Mouse (Mus musculus) heart, adult 2 months (tissue): ENCODE measurements around the gene Serpina3j. TPM values are rescaled to one million over a fixed set of nuclear protein-coding genes. Genes with fewer than 3 reads are reported as not detected.
"Not testable (repeated sequence)": the region's sequence is repeated elsewhere in the genome, so short reads cannot be mapped to it uniquely, and the experiment has no call there.

Experiments used
- DNase-seq, 2 experiments: peaks; one replicate each; pipeline ENCODE4 v3.0.0; 2021
- H3K27ac ChIP-seq: fragments of 200-600 bp; 2 replicates; pipeline ENCODE4 v1.8.1; 2022
- H3K27me3 ChIP-seq: fragments of 200-500 bp; 2 replicates; pipeline ENCODE4 v1.6.1; 2012; ENCODE audit warnings: mild to moderate bottlenecking, low read length, inconsistent platforms, mixed read lengths; ENCODE audit not compliant: control insufficient read depth, insufficient read depth
- H3K36me3 ChIP-seq: fragments of 200-500 bp; 2 replicates; pipeline ENCODE4 v1.6.1; 2012; ENCODE audit warnings: low read length, inconsistent platforms; ENCODE audit not compliant: control insufficient read depth, insufficient read depth
- H3K4me1 ChIP-seq: fragments of 200-500 bp; 2 replicates; pipeline ENCODE4 v1.6.1; 2011; ENCODE audit warnings: low read length; ENCODE audit not compliant: control insufficient read depth, insufficient read depth
- H3K4me3 ChIP-seq: fragments of 200-600 bp; 2 replicates; pipeline ENCODE4 v1.8.1; 2022
- H3K79me2 ChIP-seq: fragments of 200-500 bp; replicated peaks from 2 replicates; pipeline ENCODE4 v1.6.1; 2012; ENCODE audit warnings: mild to moderate bottlenecking, inconsistent platforms, low read length, moderate library complexity, mixed read lengths; ENCODE audit not compliant: control insufficient read depth, insufficient read depth
- H3K9ac ChIP-seq: fragments of 200-500 bp; 2 replicates; pipeline ENCODE4 v1.6.1; 2012; ENCODE audit warnings: low read depth, mild to moderate bottlenecking, control low read depth, inconsistent platforms, low read length, mixed read lengths
- CTCF ChIP-seq: fragments of 200-600 bp; IDR thresholded peaks from 2 replicates; pipeline ENCODE4 v1.8.1; 2022; ENCODE audit warnings: antibody characterized with exemption, mild to moderate bottlenecking, moderate library complexity
- EP300 ChIP-seq: fragments of 200-500 bp; IDR thresholded peaks from 2 replicates; pipeline ENCODE4 v1.6.1; 2011; ENCODE audit warnings: low read depth, low read length, control low read depth; ENCODE audit not compliant: insufficient read depth
- POLR2A ChIP-seq: fragments of 200-500 bp; IDR thresholded peaks from 2 replicates; pipeline ENCODE4 v1.6.1; 2011; ENCODE audit warnings: mild to moderate bottlenecking, low read depth, low read length, control low read depth; ENCODE audit not compliant: insufficient read depth
- WGBS: fragments of 180-500 bp; shearing (Covaris S2); methylation state at CpG from one replicate; pipeline ENCODE4 v1.1.7; 2018; 5-methylcytosine and 5-hydroxymethylcytosine counted together
- intact Hi-C: fragments of 180-260 bp; cut with DNase I; formaldehyde crosslinking; loops from one replicate; pipeline ENCODE4 v1.15.1; 2025
- polyA plus RNA-seq: library from polyadenylated mRNA; depleted of rRNA; stranded (reverse); fragments of >200 nt; gene quantifications from 2 replicates; pipeline ENCODE4 v1.2.3, GENCODE M21; 2012
- total RNA-seq, 2 experiments: library from RNA; stranded (reverse); gene quantifications; 2 replicates each; pipeline ENCODE4 v1.2.3; 2021

Serpina3j gene
- total and polyA plus RNA-seq, 3 experiments, result not detected

DNA sequence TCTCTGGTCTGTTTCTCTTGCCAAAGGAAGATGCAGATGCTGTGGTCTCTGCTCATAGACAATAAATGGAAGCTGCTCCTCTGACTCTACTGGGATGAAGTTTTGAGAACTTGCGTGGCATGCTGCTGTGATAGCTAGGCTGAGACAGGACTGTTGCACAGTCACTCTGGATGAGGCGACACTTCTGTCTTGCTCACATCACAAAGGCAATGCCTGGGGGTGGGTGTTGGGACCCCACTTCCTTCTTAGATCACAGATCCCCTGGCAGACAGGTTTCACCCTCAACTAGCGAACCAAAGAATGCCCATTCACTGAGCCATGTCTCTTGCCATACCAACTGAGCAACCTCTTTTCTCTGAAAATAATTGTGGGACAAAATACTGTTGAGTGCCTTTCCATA lies 24.4 kb downstream of the Serpina3j start:
- TF ChIP-seq EP300, result no peak
- no peak for TF ChIP-seq POLR2A
- no peak for TF ChIP-seq CTCF
- H3K27me3 ChIP-seq, result no peaks in the 10 kb centered on the region
- H3K79me2 ChIP-seq, result no peaks in the 10 kb centered on the region
- intact Hi-C loops, result no loop called here
- no peaks in the 10 kb centered on the region for H3K4me1 ChIP-seq
- no peak overlapping the region for H3K9ac ChIP-seq
- no peak for DNase-seq
- no peak overlapping the region for H3K4me3 ChIP-seq
- 86% methylated on average over 3 of the region's 3 CpGs for WGBS
- H3K36me3 ChIP-seq, result no peaks in the 10 kb centered on the region
- H3K27ac ChIP-seq, result no peak overlapping the region

DNA sequence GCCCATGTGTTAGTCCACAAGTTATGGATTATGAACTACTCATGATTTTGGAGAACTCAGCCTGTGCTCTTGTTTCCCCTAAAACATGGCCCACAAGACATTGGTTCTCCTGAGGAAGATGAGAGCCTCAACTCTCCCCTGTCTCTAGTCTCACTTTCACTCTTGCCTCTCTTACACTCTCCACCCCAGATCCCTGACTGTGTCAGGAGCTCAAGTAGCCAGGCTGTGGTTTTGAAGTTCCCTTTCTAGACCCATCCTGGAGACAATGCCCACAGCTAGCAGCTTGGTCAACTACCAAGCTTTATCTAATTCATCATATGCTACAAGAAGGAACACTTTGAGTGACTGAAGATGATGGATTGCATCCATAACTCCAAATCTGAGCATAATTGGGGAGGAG lies 28.1 kb downstream of the Serpina3j start:
- H3K27ac ChIP-seq, DNase-seq, intact Hi-C loops, H3K4me3 ChIP-seq, H3K4me1 ChIP-seq, H3K79me2 ChIP-seq, H3K27me3 ChIP-seq, H3K9ac ChIP-seq, H3K36me3 ChIP-seq: not testable (repeated sequence)

DNA sequence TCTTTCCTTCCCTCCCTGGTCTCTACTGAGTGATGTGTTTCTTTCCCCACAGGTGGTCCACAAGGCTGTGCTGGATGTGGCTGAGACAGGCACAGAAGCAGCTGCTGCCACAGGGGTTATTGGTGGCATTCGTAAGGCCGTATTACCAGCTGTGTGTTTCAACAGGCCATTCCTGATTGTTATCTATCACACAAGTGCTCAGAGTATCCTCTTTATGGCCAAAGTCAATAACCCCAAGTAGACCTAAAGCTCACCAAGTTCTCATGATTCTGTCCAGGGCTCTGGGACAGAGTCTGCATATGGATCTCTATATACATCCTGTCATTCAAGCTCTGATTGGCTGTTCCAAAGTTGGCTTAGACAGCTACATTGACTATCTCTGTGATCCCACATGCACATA lies 30.8 kb downstream of the Serpina3j start:
- Histone ChIP-seq H3K9ac (no peak overlapping the region), H3K4me3 (no peak overlapping the region), H3K36me3 (no peaks in the 10 kb centered on the region), H3K27me3 (no peaks in the 10 kb centered on the region), H3K4me1 (no peaks in the 10 kb centered on the region), H3K27ac (no peak overlapping the region), H3K79me2 (no peaks in the 10 kb centered on the region)
- intact Hi-C loops, result no loop called here
- DNase-seq, result no peak
- WGBS, result 79% methylated on average over 2 of the region's 2 CpGs
- TF ChIP-seq CTCF (no peak), POLR2A (no peak), EP300 (no peak)

DNA sequence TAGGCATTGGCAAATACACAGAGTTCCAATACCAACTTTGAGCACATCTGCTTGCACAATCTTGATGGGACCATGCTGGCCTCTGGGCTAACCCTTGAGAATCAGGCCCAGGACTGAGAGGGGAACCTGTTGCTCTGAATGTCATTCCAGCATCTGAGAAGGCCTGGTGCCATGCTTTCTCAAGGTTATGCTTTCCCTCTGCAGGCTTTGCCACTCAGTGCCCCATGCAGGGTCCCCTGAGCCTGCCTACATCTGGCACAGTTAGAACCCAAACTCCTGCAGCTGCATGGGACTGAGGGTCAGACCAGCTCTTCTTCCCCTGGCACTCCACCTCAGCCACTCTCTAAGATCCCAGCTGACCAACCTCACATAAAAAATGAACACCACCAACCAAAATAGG lies 31.4 kb downstream of the Serpina3j start:
- TF ChIP-seq POLR2A (no peak), EP300 (no peak), CTCF (no peak)
- H3K79me2 ChIP-seq, result no peaks in the 10 kb centered on the region
- H3K4me1 ChIP-seq, result no peaks in the 10 kb centered on the region
- H3K27me3 ChIP-seq, result no peaks in the 10 kb centered on the region
- H3K36me3 ChIP-seq, result no peaks in the 10 kb centered on the region
- intact Hi-C loops, result no loop called here
- no peak overlapping the region for H3K27ac ChIP-seq
- H3K4me3 ChIP-seq, result no peak overlapping the region
- H3K9ac ChIP-seq, result no peak overlapping the region
- no peak for DNase-seq

DNA sequence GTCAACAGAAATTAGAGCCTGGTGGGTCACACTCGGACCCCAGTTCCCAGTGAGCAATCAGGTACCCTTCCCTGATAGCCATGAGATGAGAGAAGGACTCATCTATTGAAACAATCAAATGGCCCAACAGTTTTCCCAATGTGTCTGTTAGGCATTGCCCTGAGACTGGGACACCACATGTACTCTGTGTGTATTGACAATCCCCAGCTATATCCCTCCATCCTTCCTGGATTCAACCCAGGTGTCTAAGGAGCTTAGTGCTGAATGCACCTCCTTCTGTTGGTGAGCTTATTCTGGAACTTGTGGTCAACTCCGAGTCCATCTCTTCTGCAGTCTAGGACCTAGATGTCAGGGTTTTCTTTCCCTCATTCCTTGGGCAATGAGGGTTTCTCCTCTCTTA lies 32.7 kb downstream of the Serpina3j start:
- no peaks in the 10 kb centered on the region for H3K27me3 ChIP-seq

DNA sequence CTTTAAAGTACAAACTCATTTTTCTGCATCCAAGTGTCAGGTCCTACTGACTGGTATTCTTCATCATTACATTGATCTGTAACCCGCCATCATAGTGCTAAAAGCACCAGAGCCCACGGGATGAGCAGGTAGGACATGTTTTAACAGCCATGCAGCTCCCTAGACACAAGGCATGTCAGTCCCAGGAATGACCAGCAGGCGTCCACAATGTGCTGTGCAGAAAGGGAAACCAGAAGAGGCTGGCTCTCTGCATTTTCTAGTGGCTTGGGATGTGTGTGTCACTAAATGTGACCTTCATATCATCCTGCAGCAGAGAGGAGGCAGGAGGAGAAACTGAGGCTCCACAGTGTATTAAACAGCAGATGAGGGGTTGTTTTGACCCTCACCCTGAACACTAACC lies 37.5 kb downstream of the Serpina3j start:
- not testable (repeated sequence) for H3K36me3 ChIP-seq, H3K4me1 ChIP-seq, H3K27ac ChIP-seq, H3K4me3 ChIP-seq, H3K27me3 ChIP-seq, H3K9ac ChIP-seq, H3K79me2 ChIP-seq
- intact Hi-C loops, result loop anchor here (2.0 kb wide), 1 partner anchor 67 kb away; no protein-coding TSS in a partner anchor
- DNase-seq, result peak; percentile 6 to 36
- 22% methylated on average over 3 of the region's 3 CpGs for WGBS
- TF ChIP-seq CTCF, result peak; percentile 59

More for the DNA sequence above, 32.7 kb downstream of the Serpina3j start:
- Histone ChIP-seq H3K4me3 (no peak overlapping the region), H3K36me3 (no peaks in the 10 kb centered on the region), H3K79me2 (no peaks in the 10 kb centered on the region), H3K4me1 (no peaks in the 10 kb centered on the region), H3K9ac (no peak overlapping the region), H3K27ac (no peak overlapping the region)
- 66% methylated on average over 2 of the region's 2 CpGs for WGBS
- DNase-seq, result no peak
- TF ChIP-seq CTCF (no peak), EP300 (no peak), POLR2A (no peak)
- intact Hi-C loops, result no loop called here

DNA sequence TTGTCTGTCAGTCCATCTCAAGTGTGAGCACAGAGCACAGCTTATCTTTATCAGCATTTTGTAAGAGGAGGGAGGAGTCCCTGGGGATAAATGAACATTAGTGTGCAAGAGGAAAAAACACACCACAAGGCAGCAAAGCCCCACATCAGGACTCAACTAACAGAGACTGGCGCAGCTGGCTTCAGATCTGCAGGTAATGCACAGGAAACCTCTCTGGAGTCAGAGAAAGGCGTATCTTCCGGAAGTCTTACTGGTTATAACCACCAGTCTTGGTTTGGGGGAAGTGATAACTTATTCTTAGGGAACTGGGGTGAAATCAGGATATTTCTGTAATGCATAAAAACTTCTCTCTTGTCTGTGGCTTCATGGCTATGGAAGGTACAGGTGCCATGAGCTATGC lies 41.7 kb downstream of the Serpina3j start:
- intact Hi-C loops, result no loop called here
- H3K9ac ChIP-seq, result no peak overlapping the region

More for the DNA sequence above, 41.7 kb downstream of the Serpina3j start:
- H3K4me3 ChIP-seq, result no peak overlapping the region
- H3K4me1 ChIP-seq, result no peaks in the 10 kb centered on the region
- H3K79me2 ChIP-seq, result no peaks in the 10 kb centered on the region
- H3K27ac ChIP-seq, result no peak overlapping the region
- 74% methylated on average over 3 of the region's 3 CpGs for WGBS
- no peaks in the 10 kb centered on the region for H3K36me3 ChIP-seq
- TF ChIP-seq EP300 (no peak), CTCF (no peak), POLR2A (no peak)
- H3K27me3 ChIP-seq, result no peaks in the 10 kb centered on the region
- no peak for DNase-seq
